Mouse (Mus musculus) thymus, postnatal 10 days (tissue): ENCODE results near the gene Tmem189.

Experiments
- DNase-seq, 2 experiments: peaks; one replicate each; pipeline ENCODE4 v3.0.0; 2021; ENCODE audit warnings: low spot score in 2 of 2

Tmem189 gene

GRCm38 (mm10) chr2:167680657-167681056 lies 9.0 kb downstream of the Tmem189 start:
- DNase-seq, result peak; percentile 57 to 73

DNA sequence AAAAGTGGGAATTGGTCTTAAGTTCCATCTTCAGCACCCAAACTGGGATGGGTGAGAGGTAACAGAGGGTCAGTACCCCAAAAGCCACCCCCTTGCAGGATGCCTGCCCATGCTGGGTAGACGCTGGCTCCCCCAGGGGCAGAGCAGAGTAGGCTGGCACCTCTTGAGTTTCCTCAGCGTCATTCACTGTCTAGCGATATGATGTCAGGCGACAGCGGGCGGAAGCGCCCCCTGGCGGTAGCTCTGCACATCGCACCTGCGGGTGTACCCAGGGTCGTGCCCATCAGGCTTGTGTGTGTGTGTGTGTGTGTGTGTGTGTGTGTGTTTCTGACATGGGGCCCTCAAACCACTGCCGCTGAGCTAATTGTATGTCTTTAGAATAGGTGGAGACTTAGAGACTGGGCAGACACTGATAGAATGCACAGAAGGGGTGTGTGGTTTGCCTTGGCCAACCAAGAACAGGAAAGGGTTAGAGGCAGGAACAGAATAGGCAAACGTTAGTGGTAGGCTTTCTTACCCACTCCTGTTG lies 9.7 kb downstream of the Tmem189 start:
- peak; percentile 80 to 94 for DNase-seq

- peak in 1 of 2 experiments; percentile 50 for DNase-seq
Measured at GRCm38 (mm10) chr2:167678600-167678999, 11.0 kb downstream of the Tmem189 start.

- peak in 1 of 2 experiments; percentile 52 for DNase-seq
Measured at GRCm38 (mm10) chr2:167675120-167675909, 14.3 kb downstream of the Tmem189 start.

DNA sequence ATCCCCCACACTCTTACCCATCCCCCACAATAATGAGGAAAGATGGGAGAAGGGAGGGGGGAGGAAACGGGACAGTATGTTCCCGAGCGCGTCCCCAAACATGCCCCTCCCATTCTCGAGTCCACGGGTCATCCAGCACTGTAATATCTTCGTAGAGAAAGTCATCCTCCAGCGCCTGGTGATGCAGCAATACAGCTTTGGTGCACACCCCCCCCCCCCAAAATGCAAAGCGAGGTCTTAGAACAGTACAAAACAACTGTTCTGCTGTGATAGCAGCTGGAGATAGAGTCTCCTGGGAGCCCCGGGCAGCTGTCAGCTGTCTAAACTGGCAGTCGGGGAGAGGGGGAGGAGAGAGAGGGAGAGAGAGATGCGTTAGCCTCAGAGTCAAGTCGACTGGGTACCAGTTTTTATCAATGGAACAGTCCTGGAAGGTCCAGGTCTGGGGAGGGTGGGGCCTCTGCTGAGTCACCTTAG lies 17.4 kb downstream of the Tmem189 start:
- peak; percentile 30 to 35 for DNase-seq

- no peak for DNase-seq
Measured at GRCm38 (mm10) chr2:167671101-167671633, 18.5 kb downstream of the Tmem189 start.

DNA sequence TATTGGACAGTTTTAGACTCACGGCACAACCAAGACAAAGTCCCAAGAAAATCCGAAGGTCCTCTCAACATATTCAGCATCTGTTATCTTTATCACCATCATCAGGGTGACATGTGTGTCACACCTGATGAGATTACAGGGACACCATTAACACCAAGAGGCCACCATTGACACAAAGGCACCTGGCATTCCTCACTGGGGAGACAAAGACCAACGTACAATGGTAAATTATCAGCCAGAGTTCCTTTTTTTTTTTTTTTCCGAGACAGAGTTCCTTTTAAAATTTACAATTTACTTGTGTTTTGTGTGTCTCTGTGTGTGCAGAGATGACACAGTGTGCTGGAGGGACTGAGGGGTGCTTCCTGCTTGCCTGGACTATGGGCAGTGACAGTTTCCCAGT lies 20.2 kb downstream of the Tmem189 start:
- no peak for DNase-seq

GRCm38 (mm10) chr2:167668426-167668825 lies 21.2 kb downstream of the Tmem189 start:
- no peak for DNase-seq

DNA sequence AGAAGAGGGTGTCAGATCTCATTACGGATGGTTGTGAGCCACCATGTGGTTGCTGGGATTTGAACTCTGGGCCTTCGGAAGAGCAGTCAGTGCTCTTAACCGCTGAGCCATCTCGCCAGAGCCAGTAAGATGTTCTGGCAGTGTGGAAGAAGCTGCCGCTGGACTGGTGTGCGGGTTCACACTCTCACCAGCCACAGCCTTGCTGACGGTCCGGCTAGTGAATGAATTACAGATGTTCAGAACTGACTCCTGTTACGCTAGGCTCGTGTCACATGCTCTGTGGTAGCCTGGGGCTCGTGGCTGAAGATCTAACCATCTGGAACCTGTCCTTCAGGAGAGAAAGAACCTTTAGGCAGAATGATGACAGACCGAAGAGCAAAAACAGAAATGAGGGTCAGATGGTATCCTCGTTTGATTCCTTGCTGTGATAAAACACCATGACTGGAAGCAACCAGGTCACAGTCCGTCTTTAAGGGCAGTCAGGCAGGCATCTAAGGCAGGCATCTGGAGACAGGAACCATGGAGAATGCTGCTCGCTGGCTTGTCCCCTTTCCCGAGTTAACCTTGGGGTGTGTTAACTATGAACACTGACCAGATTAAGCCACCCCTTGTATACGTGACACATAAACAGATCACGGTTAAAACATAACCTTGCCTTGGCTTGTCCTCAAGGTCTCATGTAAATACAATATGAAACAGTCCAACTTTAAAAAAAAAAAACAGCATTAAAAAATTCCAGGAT lies 23.5 kb downstream of the Tmem189 start:
- no peak for DNase-seq

DNA sequence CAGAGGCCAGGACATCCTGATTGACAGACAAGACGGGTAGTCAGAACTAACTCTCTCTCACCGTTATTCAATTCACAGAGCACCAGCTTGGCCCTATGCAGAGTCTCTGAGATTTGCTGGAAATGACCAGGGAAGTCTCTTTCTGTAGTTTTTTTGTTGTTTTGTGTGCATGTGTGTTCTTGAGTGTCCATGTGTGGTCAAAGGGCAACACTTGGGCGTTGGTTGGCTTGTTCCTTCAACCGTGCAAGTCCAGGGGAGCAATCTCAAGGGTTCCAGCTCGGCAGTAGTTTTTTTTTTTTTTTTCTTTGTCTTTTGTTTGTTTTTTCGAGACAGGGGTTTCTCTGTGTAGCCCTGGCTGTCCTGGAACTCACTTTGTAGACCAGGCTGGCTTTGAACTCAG lies 26.9 kb downstream of the Tmem189 start:
- no peak for DNase-seq

DNA sequence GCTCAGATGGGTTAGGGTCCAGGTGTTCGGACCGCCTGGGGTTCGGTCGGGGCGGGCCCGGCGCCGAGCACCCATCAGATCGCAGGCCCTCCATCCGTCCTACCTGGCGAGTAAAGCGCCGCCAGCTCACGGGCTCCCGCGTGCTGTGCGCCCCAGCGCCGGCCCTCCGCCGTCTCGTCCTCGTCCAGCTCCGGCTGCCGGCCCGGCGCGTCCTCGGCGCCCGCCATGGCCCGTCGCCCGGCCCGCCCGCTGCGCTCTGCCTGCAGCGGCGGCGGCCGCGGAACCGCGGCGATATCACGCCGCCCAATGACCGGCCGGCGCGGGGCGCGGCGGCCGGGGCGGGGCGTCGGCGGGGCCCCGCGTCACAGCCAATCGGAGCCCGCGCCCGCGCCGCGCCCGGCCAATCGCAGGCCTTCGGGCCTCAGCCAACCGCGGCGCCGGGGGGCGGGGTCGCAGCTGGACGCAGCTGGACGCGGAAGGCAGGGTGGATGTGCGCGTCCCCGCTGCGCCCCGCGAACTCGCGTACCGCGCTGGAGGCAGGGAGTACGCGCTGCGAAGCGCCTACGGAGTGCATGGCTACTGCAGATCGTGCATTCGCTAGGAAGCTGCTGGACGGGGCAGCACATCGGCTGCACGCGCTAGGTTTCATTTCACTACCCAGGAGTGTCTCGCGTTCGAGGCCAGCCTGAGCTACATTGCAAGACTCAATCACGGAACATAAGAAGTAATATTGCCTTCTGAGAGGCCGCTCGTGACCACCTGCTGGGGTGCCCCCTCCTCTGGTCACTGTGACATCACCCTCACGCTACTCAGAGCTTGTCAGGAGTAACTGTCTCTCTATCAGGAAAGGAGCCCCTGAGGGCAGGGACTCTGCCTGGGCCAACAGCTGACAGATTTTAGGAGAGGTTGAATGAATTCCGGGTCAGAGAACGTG lies 28.1 kb downstream of the Tmem189 start, which contains the start of gene Gm20431:
Gene Gm20431 (minus strand): TSS at position 227 of the 934 bp plus-strand sequence.
- DNase-seq, result peak; percentile 91 to 96

- no peak for DNase-seq
Measured at GRCm38 (mm10) chr2:167660611-167660971, 29.0 kb downstream of the Tmem189 start.

- DNase-seq, result no peak
Measured at GRCm38 (mm10) chr2:167659847-167660610, 29.6 kb downstream of the Tmem189 start.

GRCm38 (mm10) chr2:167659177-167659846 lies 30.3 kb downstream of the Tmem189 start:
- DNase-seq, result no peak

DNA sequence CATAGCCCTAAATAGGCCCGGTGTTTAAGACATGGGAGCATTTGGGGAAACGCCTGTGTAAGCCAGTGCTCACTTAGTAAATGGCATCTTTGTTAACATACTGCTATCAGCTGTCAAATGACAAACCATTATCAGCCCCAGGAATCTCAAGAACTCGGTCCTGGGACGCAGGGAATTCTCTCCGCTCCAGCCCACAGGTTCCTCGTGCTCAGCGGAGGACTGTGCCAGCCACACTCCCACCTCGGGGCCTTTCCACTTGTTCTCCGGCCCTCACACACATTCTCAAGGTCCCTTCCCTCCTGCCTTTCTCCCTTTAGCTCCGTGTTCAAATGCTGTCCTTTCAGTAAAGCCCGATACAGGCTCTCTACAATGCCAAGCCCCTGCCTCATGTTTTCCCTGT lies 30.9 kb downstream of the Tmem189 start:
- DNase-seq, result no peak

DNA sequence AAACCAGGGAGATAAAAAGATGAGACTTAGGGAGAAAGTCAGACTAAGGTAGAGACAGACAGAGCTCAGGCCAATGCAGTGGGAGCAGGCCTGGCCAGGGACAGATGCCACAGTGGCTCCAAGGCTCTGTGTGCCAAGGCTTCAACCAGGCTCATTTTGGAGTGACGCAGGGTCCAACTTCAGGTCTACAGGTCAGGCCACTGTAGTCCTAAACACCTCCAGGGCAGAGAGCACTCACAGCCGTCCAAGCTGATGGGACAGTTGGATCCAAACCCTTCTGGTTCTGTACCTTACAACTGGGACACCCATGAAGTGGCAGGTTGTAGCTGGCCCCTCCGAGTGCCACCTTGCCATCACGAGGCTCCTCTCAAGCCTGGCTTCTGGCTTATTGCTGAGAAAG lies 31.6 kb downstream of the Tmem189 start:
- DNase-seq, result no peak

GRCm38 (mm10) chr2:167656629-167657478 lies 32.8 kb downstream of the Tmem189 start:
- peak; percentile 85 to 86 for DNase-seq

DNA sequence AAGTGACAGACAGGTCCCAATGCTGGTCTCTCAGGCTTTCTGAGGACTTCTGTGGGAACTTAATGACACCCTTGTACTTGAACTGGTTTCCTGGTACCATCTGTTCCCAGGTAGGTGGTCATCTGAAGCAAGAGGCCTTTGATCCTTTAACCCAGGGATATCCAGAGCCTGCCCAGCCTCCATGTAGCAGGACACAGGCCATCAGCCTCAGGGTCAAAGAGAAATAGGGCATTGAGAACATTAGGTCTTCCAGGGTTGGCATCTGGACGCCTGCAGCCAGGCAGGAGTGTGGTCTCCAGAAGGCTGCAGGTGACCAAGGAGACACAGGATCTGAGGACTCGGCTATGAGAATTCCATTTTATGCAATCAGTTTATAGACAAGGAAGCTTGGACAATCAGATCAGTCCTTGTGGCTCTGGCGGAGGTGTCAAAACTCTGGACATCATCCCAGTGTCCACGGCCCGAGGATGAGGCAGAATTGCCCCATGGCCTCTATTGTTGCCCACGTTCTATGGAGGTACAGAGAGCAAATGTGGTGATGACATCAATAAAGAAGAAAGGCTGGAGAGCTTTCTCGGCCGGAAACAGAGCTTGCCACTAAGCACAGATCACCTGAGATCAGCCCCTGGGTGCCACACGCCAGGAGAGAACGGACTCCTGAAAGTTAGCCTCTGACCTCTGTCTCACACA lies 34.6 kb downstream of the Tmem189 start:
- DNase-seq, result no peak
